Mouse (Mus musculus): ENCODE data around the gene Xpo4.

Gene Xpo4

GRCm38 (mm10) chr14:57537261-57538015 is 127.8 kb downstream of the Xpo4 start:
- no peak for DNase-seq (ENCODE audit: low spot score)

GRCm38 (mm10) chr14:57536820-57537219 is 128.4 kb downstream of the Xpo4 start:
- no peak for DNase-seq (ENCODE audit: low spot score)

- DNase-seq (ENCODE audit: low spot score) = no peak
These were observed 129.6 kb downstream of the Xpo4 start for GRCm38 (mm10) chr14:57535646-57536045.

GRCm38 (mm10) chr14:57534961-57535360 is 130.3 kb downstream of the Xpo4 start:
- DNase-seq (ENCODE audit: low spot score) = no peak

GRCm38 (mm10) chr14:57534346-57534745 is 130.9 kb downstream of the Xpo4 start:
- DNase-seq (ENCODE audit: low spot score) = no peak

- no peak for DNase-seq (ENCODE audit: low spot score)
These were observed 131.4 kb downstream of the Xpo4 start for GRCm38 (mm10) chr14:57533841-57534240.

GRCm38 (mm10) chr14:57533214-57533613 is 132.0 kb downstream of the Xpo4 start:
- DNase-seq (ENCODE audit: low spot score) = no peak

- DNase-seq (ENCODE audit: low spot score) = no peak
These were observed 132.7 kb downstream of the Xpo4 start for GRCm38 (mm10) chr14:57532577-57532976.

GRCm38 (mm10) chr14:57529786-57530515 is 135.3 kb downstream of the Xpo4 start:
- no peak for DNase-seq (ENCODE audit: low spot score)

GRCm38 (mm10) chr14:57529086-57529785 is 136.0 kb downstream of the Xpo4 start:
- DNase-seq (ENCODE audit: low spot score) = no peak

GRCm38 (mm10) chr14:57527598-57527997 is 137.6 kb downstream of the Xpo4 start:
- no peak for DNase-seq (ENCODE audit: low spot score)

Measured in ovary, postnatal 10 days (tissue).